Mouse (Mus musculus) gonadal fat pad, adult 2 months (tissue): ENCODE measurements around the gene Pum2. TPM values are rescaled to one million over a fixed set of nuclear protein-coding genes. Genes with fewer than 3 reads are reported as not detected.
"Not testable (repeated sequence)": the region's sequence is repeated elsewhere in the genome, so short reads cannot be mapped to it uniquely, and the experiment has no call there.

Source experiments
- DNase-seq: peaks from one replicate; pipeline ENCODE4 v3.0.0-alpha.2; 2012; ENCODE audit warnings: low read depth
- polyA plus RNA-seq: library from polyadenylated mRNA; depleted of rRNA; stranded (reverse); fragments of >200 nt; gene quantifications from 2 replicates; pipeline ENCODE4 v1.2.3, GENCODE M21; 2012

Gene Pum2
- polyA plus RNA-seq, 1 experiment, result 57.4 TPM

DNA sequence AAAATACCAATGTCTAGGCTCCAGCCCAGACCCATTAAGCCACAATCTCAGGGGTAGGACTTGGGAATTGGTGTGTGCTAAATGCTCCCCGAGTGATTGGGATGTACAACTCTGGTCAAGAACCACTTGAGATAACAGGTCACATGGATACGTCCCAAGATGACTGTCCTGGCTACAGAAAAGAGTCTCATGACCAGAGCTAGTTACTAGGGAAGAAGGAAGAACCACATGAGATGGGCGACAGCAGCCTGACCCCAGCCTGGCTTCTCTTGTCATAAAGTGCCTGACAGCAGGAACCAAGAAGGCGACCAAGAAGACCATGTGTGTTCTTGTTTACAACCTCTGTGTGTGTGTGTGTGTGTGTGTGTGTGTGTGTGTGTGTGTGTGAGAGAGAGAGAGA is 4.5 kb upstream of the Pum2 start:
- no peak for DNase-seq

DNA sequence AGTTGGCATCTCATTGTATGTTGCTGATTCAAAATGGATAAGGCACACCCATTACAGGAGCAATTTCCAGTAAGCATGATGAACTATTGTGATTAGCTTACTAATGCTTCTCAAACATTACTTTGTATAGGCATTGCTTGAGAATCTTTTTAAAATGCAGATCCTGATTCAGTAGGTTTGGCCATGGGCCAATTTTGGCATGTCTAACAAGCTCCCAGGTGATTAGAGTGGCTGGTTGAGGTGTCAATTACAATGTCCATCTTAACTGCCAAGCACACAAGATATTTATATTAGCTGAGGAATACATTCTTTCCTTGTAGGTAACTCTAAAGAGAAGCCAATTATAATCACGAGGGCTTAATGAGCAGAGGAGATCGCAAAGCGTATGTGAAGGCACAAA is 4.1 kb upstream of the Pum2 start:
- DNase-seq, result no peak

DNA sequence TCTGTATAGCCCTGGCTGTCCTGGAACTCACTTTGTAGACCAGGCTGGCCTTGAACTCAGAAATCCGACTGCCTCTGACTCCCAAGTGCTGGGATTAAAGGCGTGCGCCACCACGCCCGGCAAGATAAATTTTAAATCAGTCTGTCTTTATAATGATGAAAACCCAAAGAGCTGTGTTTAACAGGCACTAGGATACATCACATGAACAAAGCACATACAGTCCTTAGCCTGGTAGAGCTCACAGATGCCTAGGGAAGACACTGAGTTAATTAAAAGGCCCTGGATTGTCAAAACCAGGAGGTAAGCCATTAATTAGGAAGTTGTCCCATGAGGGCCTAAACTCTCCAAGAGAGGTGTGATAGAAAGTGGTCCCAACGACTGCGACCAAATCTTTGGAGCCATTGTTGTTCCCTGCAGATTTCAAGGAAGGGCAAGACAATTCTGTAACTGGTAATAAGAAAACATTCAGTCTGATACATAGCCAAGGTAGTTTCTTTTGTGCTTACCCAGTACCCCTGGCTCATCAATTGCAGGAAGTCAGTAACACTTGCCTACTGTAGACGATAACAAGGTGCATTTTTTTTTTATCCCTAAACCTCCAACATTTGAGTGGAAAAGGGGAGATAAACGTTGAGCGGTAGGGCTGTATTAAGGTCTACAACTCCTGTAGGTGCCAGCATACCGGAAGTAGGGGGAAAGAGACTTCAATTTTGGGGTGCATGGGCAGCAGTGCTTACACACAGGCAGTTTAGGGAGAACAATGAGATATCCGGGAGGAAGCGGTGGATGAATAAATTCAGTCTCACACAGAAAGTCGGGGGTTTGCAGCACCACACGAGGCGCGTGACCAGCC is 587 bp upstream of the Pum2 start:
- DNase-seq, result no peak

DNA sequence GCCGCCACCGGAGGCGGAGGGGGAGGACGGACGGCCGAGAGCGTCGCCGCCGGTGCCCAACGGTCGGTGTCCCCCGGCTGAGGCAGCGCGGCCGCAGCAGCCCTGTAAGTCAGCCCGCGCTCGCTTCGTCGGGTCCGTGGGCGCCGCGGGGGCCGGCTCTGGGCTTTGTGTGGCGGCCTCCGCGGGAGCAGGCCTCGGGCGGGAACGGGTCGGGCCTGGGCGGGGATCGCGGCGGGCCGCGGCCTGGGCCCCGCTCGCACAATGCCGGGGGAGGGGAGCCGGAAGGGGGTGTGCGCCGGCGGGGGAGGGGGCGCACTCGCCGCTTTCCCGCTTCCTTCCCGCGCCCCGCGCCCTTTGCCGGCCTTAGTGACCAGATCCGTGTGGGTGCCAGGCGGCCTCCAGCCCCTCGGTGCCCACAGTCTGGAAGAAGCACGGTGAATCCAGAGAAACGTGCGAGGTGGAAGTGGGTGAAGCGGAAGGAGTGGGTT is 487 bp downstream of the Pum2 start:
- DNase-seq, result no peak

DNA sequence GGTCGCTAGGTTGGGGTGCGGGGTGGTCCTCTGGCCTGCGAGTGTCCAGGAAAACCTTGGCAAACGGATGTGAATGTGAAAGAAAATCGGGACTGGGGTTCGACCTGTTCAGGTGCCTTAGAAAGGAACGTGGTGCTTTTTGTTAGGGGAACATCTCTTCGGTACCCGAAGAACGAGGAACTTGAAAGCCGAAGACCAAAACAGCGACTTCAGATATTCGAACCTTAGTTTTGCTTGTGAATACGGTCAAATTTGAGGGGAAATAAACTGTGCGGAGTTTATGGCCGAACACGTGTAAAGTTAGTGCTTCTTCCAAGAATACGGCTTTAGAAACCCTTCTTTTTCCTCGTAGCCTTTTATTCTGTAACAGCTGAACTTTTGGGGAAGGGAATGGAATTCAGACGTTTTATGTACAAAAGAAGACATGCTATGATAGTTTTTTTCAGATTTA is 982 bp downstream of the Pum2 start:
- DNase-seq, result no peak

DNA sequence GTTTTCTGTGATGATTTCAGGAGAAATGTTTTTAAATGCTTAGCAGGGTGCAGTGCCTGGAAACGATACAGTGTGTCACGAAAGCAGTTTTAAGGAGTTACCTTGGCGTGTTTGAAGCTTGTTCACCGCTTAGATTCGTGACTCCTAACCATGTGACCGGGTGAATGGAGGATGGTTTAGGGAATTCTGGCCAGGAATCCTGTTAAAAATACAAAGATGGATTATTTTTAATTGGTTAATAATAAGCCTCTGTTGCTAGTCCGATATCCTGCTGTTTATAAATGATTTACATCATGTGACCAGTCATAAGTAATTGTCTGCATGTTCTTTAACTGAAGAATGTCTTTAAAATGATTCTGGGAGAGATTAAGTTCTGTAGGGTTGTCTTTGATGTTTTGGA is 1.4 kb downstream of the Pum2 start:
- DNase-seq, result no peak

DNA sequence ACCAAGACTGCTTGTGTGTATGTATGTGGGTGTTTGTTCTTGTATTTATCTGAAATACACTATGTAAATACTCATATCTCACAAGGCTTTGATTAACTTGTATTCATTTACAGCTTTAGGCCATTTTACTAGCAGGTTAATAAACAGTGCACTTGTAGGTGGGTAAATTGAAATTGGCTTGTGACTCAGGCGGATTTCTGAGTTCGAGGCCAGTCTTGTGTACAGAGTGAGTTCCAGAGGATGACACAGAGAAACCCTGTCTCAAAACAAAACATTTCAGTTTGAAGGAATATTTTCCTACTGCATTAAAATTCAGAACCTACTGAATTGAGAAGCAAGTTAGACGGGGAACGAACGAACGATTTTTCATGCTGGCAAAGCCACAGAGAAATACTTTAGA is 2.4 kb downstream of the Pum2 start:
- DNase-seq, result no peak

DNA sequence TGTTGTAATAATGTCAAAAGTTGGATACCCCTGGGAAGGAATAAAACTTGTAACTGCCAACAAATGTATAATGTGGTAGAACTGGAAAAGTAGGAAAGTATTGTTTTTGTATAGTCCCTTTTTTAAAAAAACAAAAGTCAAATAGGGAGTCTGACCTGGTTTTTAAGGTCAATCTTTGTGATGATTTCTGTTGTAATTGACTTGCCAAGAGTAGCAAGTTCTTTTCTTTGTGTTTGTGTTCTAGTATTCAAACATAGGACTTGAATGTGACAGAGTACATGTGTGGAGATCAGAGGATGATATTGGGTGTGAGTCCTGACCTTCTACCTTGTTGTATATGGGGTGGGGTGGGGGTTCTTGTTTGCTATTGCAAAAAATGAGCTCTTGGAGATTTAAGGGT is 4.0 kb downstream of the Pum2 start:
- no peak for DNase-seq

DNA sequence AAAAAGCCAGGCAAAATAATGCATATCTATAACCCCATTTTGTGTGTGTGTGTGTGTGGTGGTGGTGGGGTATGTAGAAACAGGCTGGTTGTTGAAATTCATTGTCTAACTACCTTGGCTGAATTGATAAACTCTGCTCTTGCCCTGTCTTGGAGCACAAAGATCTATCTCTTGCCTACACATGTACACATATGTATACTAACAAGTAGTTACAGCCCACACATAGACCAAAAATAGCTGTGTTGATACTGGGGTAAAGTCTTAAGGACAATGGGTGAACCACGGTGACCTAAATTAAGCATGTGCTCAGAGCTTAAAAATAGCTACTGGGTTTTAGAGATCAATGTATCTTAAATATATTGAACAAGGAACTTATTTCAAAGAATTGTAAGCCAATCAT is 10.3 kb downstream of the Pum2 start:
- no peak for DNase-seq

DNA sequence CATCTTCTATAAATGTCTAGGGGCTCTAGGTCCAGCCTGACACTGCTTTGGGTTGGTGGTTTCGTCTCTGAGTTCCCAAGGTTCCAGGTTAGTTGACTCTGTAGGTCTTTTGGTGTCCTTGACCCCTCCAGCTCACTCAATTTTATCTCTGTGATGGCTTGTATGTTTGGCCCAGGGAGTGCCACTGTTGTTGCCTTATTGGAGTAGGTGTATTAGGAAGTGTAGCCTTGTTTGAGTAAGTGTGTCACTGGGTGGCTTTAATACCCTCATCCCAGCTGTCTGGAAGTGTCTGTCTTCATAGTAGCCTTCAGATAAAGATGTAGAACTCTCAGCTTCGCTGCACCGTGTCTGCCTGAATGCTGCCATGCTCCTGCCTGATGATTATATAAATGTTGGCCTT is 11.1 kb downstream of the Pum2 start:
- no peak for DNase-seq

DNA sequence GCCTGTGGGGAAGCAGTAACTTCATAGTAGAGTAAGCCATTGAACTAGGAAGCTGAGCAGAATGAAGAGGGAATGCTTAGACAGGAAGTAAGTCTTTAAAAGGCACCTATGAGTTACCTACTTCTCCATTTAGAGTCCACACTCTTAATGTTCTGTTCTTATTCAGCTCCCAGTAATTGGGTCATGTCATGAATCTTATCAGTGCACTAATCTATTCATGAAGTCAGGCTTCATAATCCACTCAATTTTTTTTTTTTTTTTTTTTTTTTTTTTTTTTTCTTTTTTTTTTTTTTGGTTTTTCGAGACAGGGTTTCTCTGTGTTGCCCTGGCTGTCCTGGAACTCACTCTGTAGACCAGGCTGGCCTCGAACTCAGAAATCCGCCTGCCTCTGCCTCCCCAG is 15.9 kb downstream of the Pum2 start:
- not testable (repeated sequence) for DNase-seq

DNA sequence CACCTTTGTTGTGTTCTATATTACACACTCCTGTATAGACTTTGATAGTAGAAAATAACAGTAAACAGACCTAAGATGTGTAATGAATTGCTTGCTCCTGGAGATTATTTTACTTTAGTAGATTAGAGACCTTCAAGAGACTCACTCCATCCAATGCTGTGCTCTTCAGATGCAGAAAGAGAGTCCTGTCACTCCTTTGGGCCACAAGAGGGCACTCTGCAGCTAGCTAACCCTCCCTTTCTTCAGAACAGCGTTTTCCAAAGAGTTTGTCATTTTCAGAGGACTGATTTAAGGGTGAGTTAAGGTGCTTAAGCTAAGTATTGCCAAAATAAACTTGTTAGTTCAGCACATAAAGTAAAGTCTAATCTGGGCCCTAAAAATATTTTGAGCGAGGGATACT is 25.0 kb downstream of the Pum2 start:
- DNase-seq, result no peak

DNA sequence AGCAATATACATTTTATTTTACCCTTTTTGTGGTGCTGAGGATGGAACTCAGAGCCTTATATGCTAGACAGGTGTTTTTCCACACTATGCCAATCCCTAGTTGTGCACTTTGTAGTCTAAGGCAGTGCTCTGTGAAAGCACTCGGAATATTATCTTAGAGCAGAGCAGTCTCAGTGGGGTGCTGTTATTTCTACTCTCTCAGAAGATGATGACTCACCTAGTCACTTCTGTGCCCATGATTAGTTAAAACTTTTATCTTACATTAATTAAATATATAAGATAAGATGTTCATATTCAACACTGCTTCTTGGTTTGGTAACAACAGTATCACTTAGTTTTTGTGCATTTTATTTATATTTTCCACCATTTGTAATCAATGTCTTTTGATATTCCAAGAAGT is 30.1 kb downstream of the Pum2 start:
- DNase-seq, result no peak

DNA sequence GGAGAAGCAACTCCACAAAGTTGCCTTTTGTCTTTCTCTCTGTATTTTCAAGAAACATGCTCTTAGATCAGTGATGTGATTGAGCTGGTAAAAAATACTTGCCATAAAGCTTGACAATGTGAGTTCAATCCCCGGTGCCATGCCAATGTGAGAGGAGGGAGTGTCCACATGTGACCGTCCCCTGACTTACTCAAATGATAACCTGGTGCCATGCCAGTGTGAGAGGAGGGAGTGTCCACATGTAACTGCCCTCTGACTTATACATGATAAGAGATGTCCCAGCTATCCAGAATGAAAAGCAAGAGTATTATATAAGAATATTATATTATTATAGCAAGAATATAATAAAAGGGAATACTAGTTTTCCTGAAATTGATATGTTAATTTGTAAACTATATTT is 34.9 kb downstream of the Pum2 start:
- DNase-seq, result no peak

DNA sequence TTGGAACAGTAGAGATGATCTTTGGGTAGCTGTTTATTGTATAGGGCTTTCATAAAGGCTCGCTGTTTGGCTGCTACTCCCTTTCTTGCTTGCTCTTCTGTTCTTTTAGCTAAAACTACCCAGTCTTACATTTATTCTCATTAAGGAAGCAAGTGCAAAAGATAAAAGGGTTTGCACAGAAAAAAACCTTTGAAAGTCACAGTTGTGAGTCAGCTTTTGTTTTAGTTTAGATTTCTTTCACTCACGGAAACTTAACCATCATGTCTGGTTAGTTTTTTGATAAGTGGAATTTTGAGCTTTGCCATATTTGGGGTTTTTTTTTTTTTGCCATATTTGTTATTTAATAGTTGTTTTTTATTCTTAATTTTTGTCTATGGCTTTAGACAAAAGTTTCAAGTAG is 38.7 kb downstream of the Pum2 start:
- no peak for DNase-seq

DNA sequence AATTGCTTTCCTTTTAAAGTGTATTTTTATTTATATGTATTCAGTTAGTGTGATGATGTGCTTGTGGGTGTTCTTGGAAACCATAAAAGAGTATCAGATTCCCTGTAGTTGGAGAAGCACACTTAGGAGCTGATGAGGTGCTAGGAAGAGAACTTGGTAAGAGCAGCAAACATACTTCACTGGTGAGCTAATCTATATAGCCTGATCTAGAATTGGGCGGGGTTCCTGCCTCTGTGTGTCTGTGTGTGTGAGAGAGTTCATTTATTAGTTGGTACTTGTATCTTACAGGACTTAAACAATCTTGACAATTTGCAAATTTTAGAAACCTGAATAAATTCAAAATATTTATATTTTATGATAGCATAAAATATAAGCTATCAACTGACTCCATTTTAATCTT is 42.2 kb downstream of the Pum2 start:
- no peak for DNase-seq

DNA sequence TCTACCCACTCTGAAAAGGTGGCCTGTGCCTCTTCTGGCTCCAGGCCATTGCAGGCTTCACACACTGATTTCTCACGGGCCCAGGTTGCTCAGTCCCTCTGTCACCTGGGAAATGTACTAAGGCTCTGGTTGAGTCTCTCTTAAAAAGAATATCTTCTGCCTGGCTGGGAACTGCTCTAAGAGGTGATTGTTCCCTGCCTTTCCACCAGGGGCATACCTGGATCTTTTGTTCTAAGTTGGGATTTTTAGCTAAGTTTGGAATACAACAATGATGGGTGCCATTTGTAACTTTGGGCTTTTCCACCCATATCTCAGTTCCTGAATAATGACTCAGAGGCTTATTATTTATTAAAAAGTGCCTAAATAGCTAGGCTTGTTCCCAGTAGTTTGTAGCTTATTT is 53.0 kb downstream of the Pum2 start:
- no peak for DNase-seq

DNA sequence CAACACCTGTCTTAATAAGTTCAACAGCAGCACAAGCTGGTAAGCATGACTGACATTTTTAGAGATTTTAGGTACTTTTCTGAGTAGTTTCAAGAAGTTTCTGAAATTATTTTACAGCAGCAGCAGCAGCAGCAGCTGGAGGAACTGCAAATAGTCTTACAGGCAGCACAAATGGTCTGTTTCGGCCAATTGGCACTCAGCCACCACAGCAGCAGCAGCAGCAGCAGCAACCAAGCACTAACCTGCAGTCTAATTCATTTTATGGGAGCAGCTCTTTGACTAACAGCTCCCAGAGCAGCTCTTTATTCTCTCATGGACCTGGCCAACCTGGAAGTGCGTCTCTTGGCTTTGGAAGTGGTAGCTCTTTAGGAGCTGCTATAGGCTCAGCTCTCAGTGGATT is 54.8 kb downstream of the Pum2 start:
- DNase-seq, result no peak

DNA sequence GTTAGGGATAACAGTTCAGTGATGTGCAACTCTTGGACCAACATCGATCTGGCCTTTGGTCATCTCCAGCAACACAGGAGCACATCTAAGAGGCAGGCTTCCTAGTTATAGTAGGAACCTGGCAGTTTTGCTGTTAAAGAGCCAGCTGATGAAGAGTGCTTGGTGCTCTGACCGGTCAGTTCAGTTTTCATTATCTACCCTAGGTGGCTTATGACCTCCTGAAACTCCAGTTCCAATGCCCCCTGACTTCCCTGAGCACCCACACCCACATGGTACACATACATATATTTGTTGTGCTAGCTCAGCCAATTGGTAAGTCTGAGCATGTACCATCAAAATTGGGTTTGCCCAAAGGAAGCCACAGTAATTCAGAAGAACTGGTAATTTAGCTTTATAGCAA is 79.7 kb downstream of the Pum2 start:
- no peak for DNase-seq

DNA sequence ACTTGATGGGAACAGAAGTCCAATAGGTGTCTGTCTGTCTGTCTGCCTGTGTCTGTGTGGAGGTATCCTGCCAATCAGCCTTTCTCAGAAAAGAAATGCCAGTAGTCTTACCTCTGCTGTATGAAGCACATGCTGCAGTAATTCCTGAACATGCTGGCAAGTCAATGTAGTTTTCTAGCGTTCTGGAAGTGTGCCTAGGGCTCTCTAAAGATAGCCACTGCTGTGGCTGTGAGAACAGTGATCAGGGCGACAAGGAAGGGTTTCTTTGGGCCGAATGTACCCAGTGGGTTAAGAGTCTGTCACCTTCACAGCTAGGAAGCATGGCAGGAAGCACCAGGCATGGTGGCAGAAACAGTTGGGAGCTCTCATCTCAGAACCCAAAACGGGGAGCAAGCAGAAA is 80.2 kb downstream of the Pum2 start:
- DNase-seq, result no peak

DNA sequence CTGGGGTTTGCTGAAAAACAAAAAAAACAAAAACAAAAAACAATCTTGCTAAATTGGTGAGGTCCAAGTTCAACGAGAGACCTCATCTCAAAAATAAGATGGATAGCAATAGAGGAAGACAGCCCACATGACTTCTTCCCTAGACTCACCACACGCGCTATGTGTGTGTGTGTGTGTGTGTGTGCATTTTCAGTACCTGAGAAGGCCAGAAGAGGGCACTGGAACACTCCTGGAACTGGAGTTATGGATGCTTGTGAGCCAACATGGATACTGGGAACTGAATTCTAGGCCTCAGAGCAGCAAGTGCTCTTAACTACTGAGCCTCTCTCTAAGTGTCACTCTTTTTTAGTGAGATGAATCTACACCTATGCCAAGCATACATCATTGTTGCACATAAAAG is 84.1 kb downstream of the Pum2 start:
- no peak for DNase-seq

DNA sequence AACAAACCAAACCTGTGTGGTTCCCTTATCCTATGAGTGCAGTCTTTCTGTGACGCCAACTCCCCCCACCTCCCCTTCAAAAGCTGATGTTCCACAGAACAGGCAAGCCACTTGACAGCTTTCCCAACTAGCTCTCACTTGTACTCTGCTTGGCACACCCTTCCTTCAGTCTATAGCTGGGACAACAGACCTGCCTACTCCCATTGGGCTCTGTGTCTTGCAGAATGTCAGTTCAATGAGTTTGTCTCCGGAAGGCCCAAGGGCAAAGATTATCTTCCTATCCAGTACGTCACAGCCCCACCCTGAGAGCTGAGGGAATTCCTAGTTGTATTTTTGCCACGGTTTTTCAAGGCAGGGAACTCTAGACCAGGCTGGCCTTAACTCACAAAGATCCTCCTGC is 85.2 kb downstream of the Pum2 start:
- no peak for DNase-seq

DNA sequence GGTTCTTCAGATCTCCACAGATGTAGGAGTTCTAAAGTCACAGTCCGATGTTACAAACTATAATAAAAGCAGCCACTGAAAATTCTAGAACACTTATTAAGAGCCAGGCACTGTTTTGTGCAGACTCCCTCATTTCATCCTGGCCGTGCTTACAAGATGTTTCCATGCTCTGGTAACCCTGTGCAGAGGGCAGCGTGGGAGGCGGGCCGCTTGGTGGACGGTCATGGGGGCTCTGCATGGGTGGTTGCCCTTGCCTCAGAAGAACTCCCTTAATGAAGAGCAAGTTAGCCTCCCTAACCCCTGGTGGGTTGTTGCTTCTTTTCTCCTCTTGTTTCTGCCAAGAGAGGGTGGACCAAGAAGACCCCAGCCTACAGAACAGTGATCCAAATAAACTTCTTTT is 85.8 kb downstream of the Pum2 start:
- DNase-seq, result no peak

DNA sequence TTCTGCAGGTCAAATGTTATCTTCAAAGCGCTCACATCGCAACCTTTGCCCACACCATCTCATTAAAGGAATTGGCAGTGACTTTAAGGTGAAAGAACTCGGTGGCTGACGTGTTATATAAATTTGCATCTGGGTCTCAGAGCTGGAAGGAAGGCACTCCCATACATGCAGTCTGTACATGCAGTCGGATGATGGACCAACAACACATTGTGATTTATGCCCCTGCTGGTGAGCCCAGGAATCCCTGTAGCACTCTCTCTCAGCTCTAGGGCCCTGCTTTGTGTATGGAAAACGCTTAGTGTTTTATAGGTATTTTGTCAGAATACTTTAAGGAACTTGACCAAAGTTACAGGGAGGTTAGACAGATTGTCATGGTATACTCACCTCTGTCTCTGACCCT is 86.6 kb downstream of the Pum2 start:
- DNase-seq, result no peak
